Comparison of ENCODE assay signal across 19 mouse cellular contexts in the genomic region with DNA sequence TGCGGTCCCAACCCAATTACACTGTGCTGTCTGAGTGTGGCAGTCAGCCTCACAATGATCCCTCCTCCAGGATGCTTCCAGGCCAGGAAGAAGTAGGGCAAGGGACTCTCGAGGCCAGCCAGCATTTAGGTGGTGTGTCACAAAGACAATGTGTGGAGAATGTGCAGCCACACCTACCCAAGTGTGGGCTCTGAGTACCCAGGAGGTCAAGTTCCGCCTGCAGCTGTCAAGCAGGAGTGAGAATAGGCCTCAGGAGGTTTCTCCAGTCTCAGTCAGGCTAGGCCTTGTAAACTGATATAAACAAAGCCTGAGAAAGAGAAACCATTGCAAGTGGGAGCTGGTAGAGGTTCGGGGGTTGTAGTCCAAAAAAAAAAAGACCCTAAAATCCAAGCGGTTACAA.
"Had no signal": no experiment of that assay in that cellular context is flagged by ENCODE, and none has a peak within 500 bp of the region (broad histone marks: within the 10 kb centered on the region; RNA-seq: fewer than 3 reads in every experiment).

No protein-coding gene starts in this region.

- H3K27me3 ChIP-seq: limb, embryonic 13.5 days; liver, embryonic 13.5 days; midbrain, embryonic 12.5 days; midbrain, embryonic 15.5 days; neural tube, embryonic 12.5 days; neural tube, embryonic 15.5 days; stomach, embryonic 15.5 days had no signal

- H3K4me3 ChIP-seq: left cerebral cortex, adult 2 months; limb, embryonic 13.5 days; liver, embryonic 13.5 days; midbrain, embryonic 12.5 days; midbrain, embryonic 15.5 days; neural tube, embryonic 12.5 days; neural tube, embryonic 15.5 days; stomach, embryonic 15.5 days had no signal

- H3K36me3 ChIP-seq: limb, embryonic 13.5 days; liver, embryonic 13.5 days; midbrain, embryonic 12.5 days; midbrain, embryonic 15.5 days; neural tube, embryonic 12.5 days; neural tube, embryonic 15.5 days; stomach, embryonic 15.5 days had no signal

- H3K27ac ChIP-seq: left cerebral cortex, adult 2 months; limb, embryonic 13.5 days; liver, embryonic 13.5 days; macrophage; midbrain, embryonic 12.5 days; midbrain, embryonic 15.5 days; neural tube, embryonic 12.5 days; neural tube, embryonic 15.5 days; stomach, embryonic 15.5 days had no signal

- ATAC-seq: midbrain, embryonic 15.5 days had no signal

- H3K4me1 ChIP-seq: liver, embryonic 13.5 days; midbrain, embryonic 12.5 days; midbrain, embryonic 15.5 days; neural tube, embryonic 12.5 days; neural tube, embryonic 15.5 days; stomach, embryonic 15.5 days had no signal

- H3K9ac ChIP-seq: limb, embryonic 13.5 days; liver, embryonic 13.5 days; midbrain, embryonic 12.5 days; midbrain, embryonic 15.5 days; neural tube, embryonic 12.5 days; neural tube, embryonic 15.5 days; stomach, embryonic 15.5 days had no signal

- H3K4me2 ChIP-seq: limb, embryonic 13.5 days; liver, embryonic 13.5 days; midbrain, embryonic 12.5 days; midbrain, embryonic 15.5 days; neural tube, embryonic 12.5 days; neural tube, embryonic 15.5 days; stomach, embryonic 15.5 days had no signal

- DNase-seq: kidney, adult 9 months; kidney, postnatal 14 days; kidney, postnatal 4 days; layer of hippocampus, postnatal 36 days; liver, embryonic 13.5 days; lung, adult 2 months; lung, postnatal 14 days; right cerebral cortex, adult 18-20 months; right cerebral cortex, postnatal 25 days; spleen, adult 18-20 months; thymus, postnatal 25 days had no signal

- H3K9me3 ChIP-seq: liver, embryonic 13.5 days; midbrain, embryonic 12.5 days; midbrain, embryonic 15.5 days; neural tube, embryonic 12.5 days; neural tube, embryonic 15.5 days; stomach, embryonic 15.5 days had no signal
